Mouse (Mus musculus) kidney, adult 8-10 months (tissue): ENCODE data around the gene Col26a1.

Source experiments
- DNase-seq, 2 experiments: peaks; one replicate each; pipeline ENCODE4 v3.0.0; 2022

Gene Col26a1

DNA sequence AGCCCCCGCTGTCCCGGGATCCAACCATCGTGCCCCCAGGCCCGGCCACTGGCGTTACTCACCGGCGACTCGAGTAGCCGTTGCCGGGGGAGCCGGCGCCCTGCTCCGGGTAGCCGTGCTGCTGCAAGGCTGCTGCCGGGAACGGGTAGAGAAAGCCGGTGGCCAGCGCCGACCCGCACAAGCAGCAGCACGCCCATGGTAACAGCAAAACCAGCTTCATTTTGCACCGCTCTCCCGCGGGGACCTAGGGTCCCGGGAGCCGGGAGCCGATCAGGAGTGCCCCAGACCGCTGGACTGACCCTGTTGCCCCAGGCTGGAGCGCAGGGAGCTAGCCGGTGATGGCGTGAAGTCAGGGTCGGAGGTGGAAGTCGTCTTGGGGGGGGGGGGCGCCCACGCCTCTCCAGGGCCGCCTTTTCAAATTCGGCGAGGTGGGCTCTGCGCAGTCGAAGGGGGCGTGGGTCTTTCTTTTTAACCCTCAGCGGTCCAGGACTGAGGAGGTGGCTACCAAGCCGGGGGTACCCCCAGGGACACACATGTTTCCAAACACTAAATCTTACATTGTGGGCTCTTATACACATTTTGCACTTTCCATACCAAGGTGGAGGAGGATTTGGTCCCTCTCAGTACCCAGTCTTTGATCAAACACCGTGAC, at the start of gene Col26a1:
Col26a1 (minus strand) TSS at position 422 of the 652 bp plus-strand sequence.
- DNase-seq: no peak

DNA sequence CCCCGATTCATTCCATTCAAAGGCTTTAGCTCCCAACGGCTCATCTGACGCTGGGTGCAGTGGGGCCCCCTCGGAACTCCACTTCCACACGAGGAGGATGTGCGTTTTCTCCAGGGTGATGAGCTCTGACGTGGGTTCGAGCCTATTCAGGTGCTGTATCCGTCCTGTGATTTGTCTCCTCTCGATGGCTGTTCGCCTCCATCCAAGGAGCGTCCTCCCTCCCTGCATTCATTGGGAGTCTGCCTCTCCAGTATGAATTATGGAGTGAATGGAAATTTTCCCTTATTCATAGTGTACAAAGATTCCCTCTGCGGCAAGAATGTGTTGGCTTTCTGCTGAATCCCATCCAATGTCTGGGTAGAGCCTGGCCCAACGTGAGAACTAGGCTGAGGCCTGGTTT, 48.9 kb upstream of the Col26a1 start:
- DNase-seq: no peak

DNA sequence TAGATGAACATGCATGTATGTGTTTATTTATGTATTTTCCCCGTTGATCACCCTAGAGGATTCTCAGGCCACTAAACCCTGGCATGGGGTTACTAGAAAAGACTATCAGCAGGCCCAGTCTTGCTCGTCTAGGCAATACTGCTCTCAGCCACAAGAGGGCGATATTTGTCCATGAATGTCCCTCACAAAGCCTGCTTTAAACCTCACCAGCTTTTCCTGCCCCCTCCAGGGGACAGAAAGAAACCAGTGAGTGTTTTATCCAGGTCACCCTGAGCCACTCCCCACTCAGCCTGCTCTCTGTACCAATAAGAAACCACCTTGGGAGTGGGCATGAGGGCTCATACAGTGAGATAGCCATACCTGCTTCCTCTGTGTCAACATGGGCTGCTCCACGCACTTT, 46.1 kb upstream of the Col26a1 start:
- peak; percentile 76 to 90 for DNase-seq

DNA sequence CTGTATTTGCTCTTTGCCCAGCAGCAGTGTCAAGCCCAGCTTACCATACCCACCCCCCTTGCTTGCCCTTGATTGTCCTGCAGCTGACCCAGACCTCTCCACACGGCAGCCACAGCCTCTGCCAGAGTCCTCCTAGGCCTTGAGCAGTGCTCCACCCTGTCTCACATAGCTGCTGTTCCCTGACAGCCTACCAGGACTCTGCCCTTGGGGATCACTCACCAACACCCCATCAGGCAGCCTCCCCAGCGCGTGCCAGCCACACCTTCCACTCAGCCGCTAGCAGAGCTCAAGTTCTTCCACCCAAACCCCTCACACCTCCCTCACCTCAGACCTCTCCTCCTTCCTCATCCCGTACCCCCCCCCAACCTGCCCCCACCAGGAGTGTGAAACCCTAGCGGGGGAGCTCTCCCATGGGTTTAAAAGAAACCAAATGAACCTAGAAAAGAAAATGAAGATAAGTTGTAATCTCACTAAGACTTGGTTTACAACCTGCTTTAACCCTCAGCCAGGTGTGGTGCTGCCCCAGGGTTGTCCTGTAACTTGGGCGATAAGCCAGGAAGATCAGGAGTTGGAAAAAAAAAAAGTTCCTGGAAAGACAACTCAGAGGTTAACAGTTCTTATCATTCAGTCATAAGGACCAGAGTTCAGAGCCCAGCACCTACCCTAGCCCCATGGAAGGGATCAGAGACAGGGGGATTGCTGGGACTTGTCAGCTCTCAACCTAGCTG, 40.9 kb upstream of the Col26a1 start:
- DNase-seq: no peak

DNA sequence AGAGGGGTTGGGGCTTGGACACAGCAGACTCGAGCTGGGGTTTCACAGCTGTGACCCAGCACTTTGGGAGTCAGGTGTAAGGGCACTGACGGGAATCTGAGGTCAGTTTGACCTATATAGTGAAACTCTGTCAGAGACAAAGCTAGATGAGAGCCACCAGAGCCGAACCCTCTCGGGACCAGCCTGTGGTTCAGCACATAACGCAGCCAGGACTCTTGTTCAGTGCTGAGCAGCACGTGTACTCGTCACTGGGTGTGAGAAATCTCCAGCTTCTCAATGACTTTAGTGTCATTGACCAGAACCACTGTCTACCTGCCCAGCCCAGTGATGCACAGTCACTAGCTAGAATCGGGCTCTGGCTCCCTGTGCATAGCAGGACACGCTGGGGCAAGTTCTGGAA, 39.8 kb upstream of the Col26a1 start:
- no peak for DNase-seq

DNA sequence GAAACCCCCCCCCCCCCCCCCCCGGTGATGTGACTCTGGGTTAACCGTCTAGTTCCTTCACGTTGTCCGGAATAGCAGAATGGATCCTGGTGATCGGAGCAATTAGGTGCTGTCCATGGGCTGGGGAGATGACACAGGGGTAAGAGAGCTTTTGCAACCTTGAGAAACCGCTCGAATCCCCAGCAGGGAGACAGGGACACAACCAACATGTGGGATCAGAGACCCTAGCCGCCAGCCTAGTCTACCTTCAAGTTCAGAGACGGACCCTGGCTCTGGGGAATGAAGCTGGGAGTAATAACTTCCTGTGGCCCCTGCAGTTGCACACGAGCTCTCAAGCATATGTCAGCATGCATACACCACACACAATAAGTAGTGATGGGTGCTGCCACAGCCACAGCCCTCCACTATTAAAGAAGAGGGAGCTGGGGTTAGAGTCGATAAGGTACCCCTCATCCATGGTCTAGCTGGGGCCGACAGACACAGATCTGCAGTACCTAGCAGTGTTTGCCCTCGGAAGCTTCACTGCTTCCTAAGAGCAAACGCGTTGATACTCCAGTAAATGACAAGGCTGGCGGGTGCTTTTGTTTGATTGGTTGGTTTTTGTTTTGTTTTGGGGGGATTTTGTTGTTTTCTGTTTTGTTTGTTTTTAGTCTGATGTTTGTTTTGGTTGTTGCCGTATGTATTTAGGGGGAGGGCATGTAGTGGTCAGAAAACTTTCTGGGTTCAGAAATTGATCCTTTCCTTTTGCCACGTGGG, 36.7 kb upstream of the Col26a1 start:
- no peak for DNase-seq

DNA sequence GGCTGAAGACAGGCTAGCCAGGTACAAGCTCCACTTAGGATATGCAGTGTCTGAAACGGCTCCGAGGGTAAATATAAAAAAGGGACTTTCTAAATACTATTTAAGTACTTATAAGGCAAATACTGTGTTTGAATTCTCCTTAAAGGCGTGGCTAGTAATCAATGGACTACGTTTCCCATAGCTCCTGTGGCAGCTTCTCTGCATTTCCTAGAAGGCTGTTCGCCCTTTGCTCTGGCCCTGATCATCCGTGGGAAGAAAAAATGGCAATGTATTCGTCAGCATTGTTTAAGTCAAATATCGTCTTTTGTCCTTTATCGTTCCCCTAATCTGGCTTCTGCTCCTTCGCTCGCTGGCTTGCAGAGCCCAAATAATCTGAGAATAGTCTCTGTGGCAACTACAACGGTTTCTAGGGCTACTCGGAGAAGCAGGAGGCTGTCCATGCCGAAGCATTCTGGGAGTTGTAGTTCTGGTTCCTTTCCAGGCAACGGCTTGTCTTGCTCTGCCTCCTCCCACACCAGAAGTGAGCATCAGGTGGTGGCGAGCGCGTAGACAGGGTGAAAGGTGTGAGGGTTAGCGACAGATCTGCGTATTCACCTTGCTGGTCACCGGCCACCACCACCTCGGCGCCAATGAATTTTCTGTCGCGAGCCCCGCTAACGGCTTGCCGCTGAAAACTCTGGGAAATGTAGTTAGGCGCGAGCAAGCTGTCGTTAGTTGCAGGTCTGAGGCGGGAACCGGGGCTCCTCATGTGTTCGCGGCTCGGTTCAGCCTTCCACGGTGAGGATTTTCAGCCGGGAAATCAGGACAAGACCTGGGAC, 35.9 kb upstream of the Col26a1 start:
- DNase-seq: peak; percentile 74

DNA sequence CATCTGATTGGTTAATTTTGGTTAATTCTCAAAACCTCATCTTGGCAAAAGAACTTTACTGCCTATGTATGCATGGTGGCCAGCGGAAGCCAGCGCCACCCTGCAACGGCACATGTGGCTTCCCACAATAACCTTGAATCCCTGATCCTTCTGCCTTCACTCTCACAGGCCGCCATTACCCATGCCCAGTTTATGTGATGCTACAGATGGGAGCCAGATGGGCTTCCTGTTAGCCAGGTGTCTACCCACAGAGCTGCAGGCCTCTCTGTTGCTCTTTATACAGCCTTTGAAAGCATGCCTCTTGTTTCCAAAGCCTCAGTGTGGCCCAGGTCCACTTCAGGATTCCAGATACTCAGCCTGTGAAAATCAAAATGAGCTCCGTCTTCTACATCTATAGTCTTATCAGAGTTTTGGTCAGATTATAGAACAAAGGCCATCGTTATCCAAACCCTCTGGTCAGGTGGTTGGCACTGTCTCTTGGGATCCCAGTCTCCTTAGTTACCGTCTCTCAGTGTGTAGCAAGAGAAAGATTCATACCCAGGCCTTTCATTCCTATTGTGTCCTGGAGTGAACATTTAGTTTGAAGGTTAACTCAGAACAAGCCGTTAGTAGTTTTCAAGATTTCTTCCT, 34.7 kb upstream of the Col26a1 start:
- no peak for DNase-seq

DNA sequence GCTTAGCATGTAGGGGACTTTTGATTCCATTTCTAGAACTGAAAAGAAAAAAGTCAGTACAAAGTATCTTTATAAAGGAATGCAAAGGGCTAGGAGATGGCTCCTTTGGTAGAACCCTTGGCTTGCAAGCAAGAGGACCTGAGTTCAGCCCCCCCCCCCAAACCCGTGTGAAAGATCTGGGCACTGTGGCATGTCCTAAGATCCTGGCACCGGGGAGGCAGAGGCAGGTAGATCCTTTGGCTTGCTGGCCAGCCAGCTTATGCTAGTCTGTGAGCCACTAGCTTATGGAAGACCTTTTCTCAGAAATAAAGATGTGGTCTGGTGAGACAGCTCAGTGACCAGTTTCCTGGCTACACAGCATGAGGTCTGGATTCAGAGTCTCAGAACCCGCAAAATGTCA, 31.2 kb upstream of the Col26a1 start:
- no peak for DNase-seq

DNA sequence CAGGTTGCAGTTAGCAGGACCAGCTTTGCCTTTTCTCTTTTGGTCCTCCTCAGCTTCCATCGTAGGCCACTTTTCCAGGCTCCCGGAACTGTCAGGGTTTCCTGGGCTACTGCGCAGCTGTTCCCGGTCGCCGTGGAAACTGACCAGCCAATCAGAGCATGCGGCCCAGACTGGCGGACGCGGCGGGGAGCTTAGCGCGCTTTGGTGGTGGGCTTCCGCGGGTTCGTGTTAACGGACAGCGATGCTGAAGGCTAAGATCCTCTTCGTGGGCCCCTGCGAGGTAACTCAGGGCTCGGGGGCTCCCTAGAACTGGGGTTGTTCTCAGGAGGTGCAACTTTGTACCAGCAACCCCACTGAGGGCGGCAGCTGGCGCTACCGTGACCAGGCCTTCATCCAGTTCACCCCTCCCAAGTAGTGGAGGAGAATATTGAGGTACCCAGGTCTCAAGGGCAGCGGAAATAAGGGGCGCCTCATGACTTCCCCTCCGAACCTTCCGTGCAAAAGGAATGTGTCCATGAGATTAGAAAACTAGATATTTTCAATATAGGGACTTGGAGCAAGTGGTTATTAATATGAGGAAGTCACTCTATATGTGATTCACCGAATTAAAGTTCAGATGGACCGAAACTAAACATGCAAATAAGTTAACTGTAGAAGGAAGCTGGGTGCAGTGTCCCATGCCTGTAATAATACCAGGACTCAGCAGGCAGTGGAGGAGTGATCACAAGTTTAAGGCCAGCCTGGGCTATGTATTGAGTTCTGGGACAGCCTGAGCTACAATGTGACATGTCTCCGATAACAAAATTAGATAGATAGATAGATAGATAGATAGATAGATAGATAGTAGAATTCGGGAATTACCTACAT, 25.2 kb upstream of the Col26a1 start, which contains the start of gene Ift22:
Ift22 (plus strand) TSS at position 160 of the 867 bp plus-strand sequence.
- DNase-seq: peak; percentile 92 to 94

DNA sequence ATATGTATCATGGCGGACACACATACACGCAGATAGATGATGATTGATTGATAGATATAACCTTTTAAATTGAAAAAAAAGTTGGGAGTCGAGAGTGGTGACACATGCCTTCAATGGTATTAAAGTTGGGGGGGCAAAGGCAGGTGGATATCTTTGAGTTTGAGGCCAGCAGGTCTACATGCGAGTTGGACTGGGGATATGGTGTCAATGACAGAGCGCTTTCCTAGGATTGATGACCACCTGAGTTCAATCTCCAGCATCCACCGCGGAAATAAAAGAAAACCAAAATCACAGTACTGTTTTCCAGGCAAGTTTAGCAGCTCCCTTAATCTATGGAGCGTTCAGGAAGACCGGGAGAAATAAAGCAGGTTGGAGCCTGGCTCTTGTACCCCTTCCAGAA, 24.6 kb upstream of the Col26a1 start:
- DNase-seq: no peak

DNA sequence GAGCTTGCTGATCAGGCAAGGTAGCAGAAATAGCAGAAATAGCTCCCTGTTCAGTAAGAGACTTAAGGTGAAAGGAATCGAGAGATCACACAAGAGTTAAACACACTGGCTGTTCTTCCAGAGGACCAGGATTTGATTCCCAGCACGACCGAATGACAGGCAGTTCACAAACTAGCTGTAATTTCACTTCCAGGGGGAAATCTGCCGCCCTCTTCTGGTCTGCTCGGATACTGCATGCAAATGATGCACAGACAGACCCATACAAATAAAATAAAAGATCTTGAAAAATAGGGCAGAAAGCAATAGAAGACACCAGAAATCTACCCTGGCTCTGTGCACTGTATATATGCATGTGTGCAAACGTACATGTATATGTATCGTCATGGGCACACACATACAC, 22.6 kb upstream of the Col26a1 start:
- peak in 1 of 2 experiments; percentile 47 for DNase-seq

DNA sequence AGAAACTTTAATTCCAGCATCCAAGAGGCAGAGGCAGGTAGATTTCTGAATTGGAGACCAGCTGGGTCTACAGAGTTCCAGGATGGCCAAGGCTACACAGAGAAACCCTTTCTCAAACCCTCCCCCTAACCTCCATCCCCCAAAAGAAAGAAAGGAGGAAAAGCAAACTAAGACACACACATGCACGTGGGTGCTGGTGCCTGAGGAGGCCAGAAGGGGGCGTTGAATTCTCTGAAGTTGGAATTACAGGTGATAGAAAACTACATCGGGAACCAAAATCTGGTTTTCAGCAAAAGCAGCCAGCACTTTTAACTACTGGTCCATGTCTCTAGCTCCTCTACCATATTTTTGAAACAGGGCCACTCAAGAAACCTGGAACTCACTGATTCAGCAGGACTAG, 21.6 kb upstream of the Col26a1 start:
- no peak for DNase-seq

DNA sequence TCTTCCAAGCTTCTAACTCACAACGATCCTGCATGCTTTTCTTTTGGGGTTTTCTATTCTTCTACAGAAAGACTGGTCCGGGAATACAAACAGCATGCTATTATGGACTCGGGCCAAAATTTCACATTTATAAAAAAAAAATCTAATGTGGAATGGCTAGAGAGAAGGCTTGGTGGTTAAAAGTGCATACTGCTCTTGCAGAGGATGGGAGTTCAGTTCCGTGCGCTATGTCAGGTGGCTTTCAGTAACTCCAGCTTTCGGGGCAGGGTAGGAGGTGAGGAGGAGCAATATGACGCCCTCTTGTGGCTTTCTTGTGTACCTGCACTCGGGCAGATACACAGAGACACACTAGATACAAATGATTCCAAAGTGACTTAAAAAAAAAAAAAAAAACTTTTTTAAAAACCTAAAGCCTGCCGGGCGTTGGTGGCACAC, 12.5 kb upstream of the Col26a1 start:
- no peak for DNase-seq

DNA sequence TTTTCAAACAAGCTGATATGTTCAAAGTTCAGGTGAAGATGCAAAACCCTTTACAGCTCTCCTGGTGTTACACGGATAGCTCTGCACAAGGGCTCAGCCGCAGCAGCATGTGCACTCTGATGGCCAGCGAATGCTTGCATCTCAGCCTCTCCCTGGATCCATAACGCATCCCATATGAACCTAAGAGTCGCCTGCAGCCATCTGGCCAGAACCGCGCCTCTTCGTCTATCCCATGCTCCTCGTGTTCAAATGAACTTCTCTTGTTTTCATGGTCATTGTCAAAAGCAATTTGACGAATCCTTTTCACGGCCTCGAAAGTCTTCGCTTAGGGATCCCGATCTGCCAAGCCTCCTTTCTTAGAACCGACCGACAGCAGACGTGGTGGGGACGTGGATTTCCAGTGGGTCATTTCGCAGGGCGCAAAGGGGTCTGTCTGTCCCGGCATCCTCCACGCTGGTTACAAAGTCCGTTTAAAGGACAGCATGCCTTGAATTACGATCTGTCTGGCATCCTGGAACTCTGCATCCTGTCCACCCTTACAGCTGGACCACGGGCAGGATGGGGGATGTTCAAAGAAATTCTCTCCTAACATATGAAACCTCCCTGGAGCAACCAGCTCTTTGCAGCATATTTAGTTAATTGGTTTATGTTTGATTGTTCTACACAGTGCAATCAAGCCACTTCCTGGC, 12.0 kb upstream of the Col26a1 start:
- no peak for DNase-seq

DNA sequence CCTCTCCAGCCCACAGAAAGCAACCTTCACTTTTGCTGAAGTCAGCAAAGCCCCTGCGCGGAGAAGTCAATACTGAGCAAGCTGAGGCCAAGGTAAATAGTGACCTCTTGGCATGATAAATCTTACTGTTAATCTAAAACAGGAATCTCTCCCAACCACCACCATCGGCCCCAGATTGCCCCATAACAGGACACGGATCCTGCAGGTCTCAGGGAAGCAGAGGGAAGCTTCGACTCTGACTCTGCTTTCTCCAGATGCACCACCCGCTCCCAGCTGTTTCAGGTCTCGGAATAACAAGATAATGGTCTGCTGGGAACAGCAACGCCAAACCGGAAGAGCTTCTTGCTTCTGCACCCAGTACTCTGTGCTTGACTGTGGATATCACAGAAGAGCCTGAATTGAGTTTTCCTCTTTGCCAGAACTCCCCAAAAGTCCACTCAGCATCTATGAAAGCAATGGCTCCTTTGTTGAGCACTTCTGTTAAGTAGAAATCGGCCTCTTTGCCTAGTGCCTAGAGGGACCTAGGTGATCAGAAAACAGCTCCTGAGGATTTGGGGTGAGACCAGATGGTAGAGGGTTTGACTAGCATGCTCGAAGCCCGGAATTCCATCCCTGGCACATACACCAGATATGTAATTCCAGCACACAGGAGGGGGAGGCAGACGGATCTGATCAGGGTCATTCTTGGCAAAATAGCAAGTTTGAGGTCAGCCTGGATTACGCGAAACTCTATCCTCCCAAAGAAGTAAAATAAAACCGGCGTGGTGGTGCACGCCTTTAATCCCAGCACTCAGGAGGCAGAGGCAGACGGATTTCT, 5.7 kb upstream of the Col26a1 start:
- DNase-seq: no peak

DNA sequence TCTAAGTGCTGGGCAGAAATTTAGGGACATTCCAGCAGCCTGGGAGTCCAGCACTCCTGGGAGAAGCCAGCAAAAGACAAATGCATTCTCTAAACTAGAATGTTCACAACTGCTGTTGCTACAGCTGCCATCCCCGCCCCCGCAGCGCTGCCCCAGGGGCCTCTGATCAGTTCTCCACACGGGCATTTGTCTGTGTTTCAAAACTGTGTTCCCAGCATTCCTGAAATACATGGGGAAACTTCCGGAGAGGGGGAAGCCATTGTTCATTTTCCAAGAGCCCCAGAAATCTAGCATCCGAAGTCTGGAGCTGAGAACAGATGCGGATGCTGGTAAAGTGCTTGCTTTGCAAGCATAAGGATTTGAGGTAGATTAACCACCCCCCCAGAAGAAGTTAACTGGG, 3.9 kb upstream of the Col26a1 start:
- DNase-seq: no peak

DNA sequence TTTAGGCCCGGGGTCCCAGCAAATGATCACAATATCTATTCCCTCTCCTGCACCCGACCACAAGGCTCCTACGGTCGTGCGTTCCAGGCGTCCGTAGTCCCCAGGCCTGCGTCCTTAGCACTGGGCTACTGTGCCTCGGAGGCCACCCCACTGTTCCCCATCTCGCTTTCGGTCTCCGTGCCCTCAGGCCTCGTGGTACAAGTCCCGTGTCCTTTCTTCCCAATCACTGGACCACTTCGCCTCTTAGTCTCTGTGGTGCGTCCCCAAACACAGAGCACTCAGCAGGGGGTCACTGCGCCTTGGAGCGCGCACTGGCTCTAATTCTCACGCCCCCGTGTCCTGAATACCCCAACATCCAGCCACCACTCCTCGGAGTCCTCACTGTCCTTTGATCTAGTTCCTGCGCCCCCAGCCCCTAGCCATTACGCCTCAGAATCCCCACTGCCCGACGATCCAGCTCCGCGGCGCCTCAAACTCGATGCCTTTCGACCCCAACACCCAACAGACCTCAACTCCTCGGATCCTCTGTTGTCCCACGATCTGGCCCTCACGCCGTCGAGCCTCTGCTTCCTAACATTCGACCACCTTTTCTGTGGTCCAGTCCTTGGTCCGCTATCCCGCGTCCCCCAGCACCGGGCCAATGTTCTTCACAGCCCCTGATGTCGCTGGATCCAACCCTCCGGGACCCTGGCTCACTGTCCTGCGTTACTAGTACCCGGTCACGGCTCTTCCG, 788 bp downstream of the Col26a1 start:
- DNase-seq: no peak

DNA sequence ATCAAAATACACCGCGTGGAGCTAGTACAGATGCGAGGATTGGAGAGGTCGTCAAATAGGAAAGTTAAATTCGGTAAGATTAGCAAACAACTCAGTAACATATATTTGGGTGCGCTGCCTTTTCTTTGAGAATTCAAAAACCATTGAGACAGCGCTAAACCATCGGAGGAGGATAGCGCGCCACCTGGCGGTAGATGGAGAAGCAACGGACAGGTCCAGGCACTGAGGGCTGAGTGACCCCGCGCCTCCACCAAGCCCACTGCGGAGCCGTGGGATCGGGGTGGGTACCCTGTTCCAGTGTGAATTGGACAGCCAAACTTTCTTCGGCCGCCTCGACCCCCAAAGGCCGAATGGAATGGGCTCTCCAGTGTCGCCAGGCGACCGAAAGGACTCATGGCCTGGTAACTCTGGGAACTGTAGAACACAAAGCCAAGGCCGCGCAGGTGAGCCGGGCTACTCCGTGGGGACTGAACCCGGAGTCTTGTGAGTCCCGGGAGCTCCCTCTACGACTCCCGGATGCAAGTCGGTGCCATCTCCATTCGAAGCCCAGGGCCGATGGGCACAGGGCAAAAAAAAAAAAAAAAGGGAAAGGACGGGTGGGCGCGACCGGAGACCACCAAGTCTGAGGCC, 1.5 kb downstream of the Col26a1 start:
- peak; percentile 40 to 80 for DNase-seq
